Mouse (Mus musculus): ENCODE results near the gene Txnrd2. TPM values are rescaled to one million over a fixed set of nuclear protein-coding genes. Genes with fewer than 3 reads are reported as not detected.

Txnrd2 gene
- polyA plus RNA-seq, 1 experiment from 2014 or later, result 24.8 TPM

GRCm38 (mm10) chr16:18392469-18393426 is 33.4 kb upstream of the Txnrd2 start:
- WGBS, result 1% methylated on average over 62 of the region's 63 CpGs

GRCm38 (mm10) chr16:18393595-18393994 is 32.6 kb upstream of the Txnrd2 start:
- Histone ChIP-seq H3K4me1 (replicated peaks; ENCODE audit: control insufficient read depth, insufficient read depth, low read length) (peaks cover 4% of the 10 kb centered on the region; the same call in 1 of the 2 replicates), H3K9ac (ENCODE audit: low read depth, low read length) (no peak overlapping the region), H3K4me2 (replicated peaks; ENCODE audit: low read depth) (peak overlapping the region; percentile 100), H3K9me3 (ENCODE audit: control insufficient read depth) (no peaks in the 10 kb centered on the region), H3K4me3 (ENCODE audit: low read depth, low read length) (0 out of 2 replicates have a peak overlapping the region, but pooled peaks have one; percentile 67), H3K27ac (ENCODE audit: low read depth, low read length) (no peak overlapping the region), H3K36me3 (ENCODE audit: control insufficient read depth, insufficient read depth) (peaks cover 19% of the 10 kb centered on the region), H3K27me3 (replicated peaks; ENCODE audit: control insufficient read depth, insufficient read depth, low read length) (no peaks in the 10 kb centered on the region)
- no peak for TF ChIP-seq CTCF (IDR thresholded peaks at IDR 0.05; ENCODE audit: low read depth)
- WGBS, result 61% methylated on average over 5 of the region's 5 CpGs
- ATAC-seq, result no peak

More at GRCm38 (mm10) chr16:18392469-18393426, 33.4 kb upstream of the Txnrd2 start:
- peak; percentile 82 for ATAC-seq
- Histone ChIP-seq H3K27ac (ENCODE audit: low read depth, low read length) (no peak overlapping the region), H3K9me3 (ENCODE audit: control insufficient read depth) (no peaks in the 10 kb centered on the region), H3K4me1 (replicated peaks; ENCODE audit: control insufficient read depth, insufficient read depth, low read length) (peaks cover 4% of the 10 kb centered on the region; the same call in 1 of the 2 replicates), H3K4me3 (ENCODE audit: low read depth, low read length) (peak overlapping the region; percentile 67), H3K9ac (ENCODE audit: low read depth, low read length) (peak overlapping the region; percentile 78), H3K27me3 (replicated peaks; ENCODE audit: control insufficient read depth, insufficient read depth, low read length) (no peaks in the 10 kb centered on the region), H3K4me2 (replicated peaks; ENCODE audit: low read depth) (peak overlapping the region; percentile 100), H3K36me3 (ENCODE audit: control insufficient read depth, insufficient read depth) (peaks cover 10% of the 10 kb centered on the region)
- TF ChIP-seq CTCF (IDR thresholded peaks at IDR 0.05; ENCODE audit: low read depth), result peak; percentile 76

- Histone ChIP-seq H3K9ac (ENCODE audit: low read depth, low read length) (no peak overlapping the region), H3K27me3 (replicated peaks; ENCODE audit: control insufficient read depth, insufficient read depth, low read length) (no peaks in the 10 kb centered on the region), H3K36me3 (ENCODE audit: control insufficient read depth, insufficient read depth) (peaks cover 23% of the 10 kb centered on the region), H3K4me2 (replicated peaks; ENCODE audit: low read depth) (peak overlapping the region; percentile 100), H3K4me1 (replicated peaks; ENCODE audit: control insufficient read depth, insufficient read depth, low read length) (peaks cover 4% of the 10 kb centered on the region; the same call in 1 of the 2 replicates), H3K27ac (ENCODE audit: low read depth, low read length) (no peak overlapping the region), H3K4me3 (ENCODE audit: low read depth, low read length) (no peak overlapping the region), H3K9me3 (ENCODE audit: control insufficient read depth) (no peaks in the 10 kb centered on the region)
- TF ChIP-seq CTCF (IDR thresholded peaks at IDR 0.05; ENCODE audit: low read depth), result no peak
- WGBS, result 68% methylated on average over 3 of the region's 3 CpGs
- no peak for ATAC-seq
Observed at GRCm38 (mm10) chr16:18394056-18394455, 32.1 kb upstream of the Txnrd2 start.

GRCm38 (mm10) chr16:18394777-18395619 is 31.2 kb upstream of the Txnrd2 start:
- no peak for TF ChIP-seq CTCF (IDR thresholded peaks at IDR 0.05; ENCODE audit: low read depth)
- H3K9me3 ChIP-seq (ENCODE audit: control insufficient read depth), result no peaks in the 10 kb centered on the region
- no peak overlapping the region for H3K27ac ChIP-seq (ENCODE audit: low read depth, low read length)
- no peak overlapping the region for H3K4me3 ChIP-seq (ENCODE audit: low read depth, low read length)
- H3K4me2 ChIP-seq (replicated peaks; ENCODE audit: low read depth), result 0 out of 2 replicates have a peak overlapping the region, but pooled peaks have one; percentile 2
- WGBS, result 50% methylated on average over 11 of the region's 11 CpGs
- ATAC-seq, result no peak
- peaks cover 33% of the 10 kb centered on the region for H3K36me3 ChIP-seq (ENCODE audit: control insufficient read depth, insufficient read depth)
- H3K9ac ChIP-seq (ENCODE audit: low read depth, low read length), result no peak overlapping the region
- H3K4me1 ChIP-seq (replicated peaks; ENCODE audit: control insufficient read depth, insufficient read depth, low read length), result peaks cover 4% of the 10 kb centered on the region; the same call in 1 of the 2 replicates
- no peaks in the 10 kb centered on the region for H3K27me3 ChIP-seq (replicated peaks; ENCODE audit: control insufficient read depth, insufficient read depth, low read length)

GRCm38 (mm10) chr16:18395620-18396036 is 30.6 kb upstream of the Txnrd2 start:
- H3K27me3 ChIP-seq (replicated peaks; ENCODE audit: control insufficient read depth, insufficient read depth, low read length), result no peaks in the 10 kb centered on the region
- H3K36me3 ChIP-seq (ENCODE audit: control insufficient read depth, insufficient read depth), result peaks cover 37% of the 10 kb centered on the region
- no peak overlapping the region for H3K9ac ChIP-seq (ENCODE audit: low read depth, low read length)
- H3K4me3 ChIP-seq (ENCODE audit: low read depth, low read length), result no peak overlapping the region
- WGBS, result 42% methylated on average over 6 of the region's 7 CpGs
- H3K27ac ChIP-seq (ENCODE audit: low read depth, low read length), result no peak overlapping the region
- H3K9me3 ChIP-seq (ENCODE audit: control insufficient read depth), result no peaks in the 10 kb centered on the region
- ATAC-seq, result no peak
- peaks cover 4% of the 10 kb centered on the region; the same call in 1 of the 2 replicates for H3K4me1 ChIP-seq (replicated peaks; ENCODE audit: control insufficient read depth, insufficient read depth, low read length)
- no peak for TF ChIP-seq CTCF (IDR thresholded peaks at IDR 0.05; ENCODE audit: low read depth)
- H3K4me2 ChIP-seq (replicated peaks; ENCODE audit: low read depth), result no peak overlapping the region

Measured in intestine, postnatal 0 days (tissue).